Mouse (Mus musculus) gastrocnemius, postnatal 14 days (tissue): ENCODE results near the gene Commd3. TPM values are rescaled to one million over a fixed set of nuclear protein-coding genes. Genes with fewer than 3 reads are reported as not detected.

ENCODE experiments used
- DNase-seq: peaks from one replicate; pipeline ENCODE4 v3.0.0; 2021; ENCODE audit warnings: mixed read lengths
- intact Hi-C: fragments of 180-260 bp; cut with DNase I; formaldehyde crosslinking; loops from one replicate; pipeline ENCODE4 v1.15.1; 2025; ENCODE audit warnings: low total_unique reads
- long read RNA-seq, 2 experiments: library from polyadenylated mRNA; stranded (forward); transcript quantifications; one replicate each; pipeline ENCODE4 v2.0.0; 2021
- total RNA-seq, 2 experiments: library from RNA; stranded (reverse); gene quantifications; 2 replicates each; pipeline ENCODE4 v1.2.3; 2021

Gene Commd3
- 100 to 1,000 TPM in 1 of 2 experiments, 10 to 100 TPM in 1; 96.1 to 104 TPM for total RNA-seq
- long read RNA-seq, experiment 1, transcript Commd3-201 (8 exons, 935 nt), result major isoform, 81 of 90 reads
- long read RNA-seq, experiment 1, partial matches to known transcripts, result 2 of 90 reads
- long read RNA-seq, experiment 1, other reads (novel, unspliced or antisense), result 4 of 90 reads
- long read RNA-seq, experiment 2, transcript Commd3-201 (8 exons, 935 nt), result major isoform, 70 of 78 reads
- long read RNA-seq, experiment 2, partial matches to known transcripts, result 0 of 78 reads
- long read RNA-seq, experiment 2, other reads (novel, unspliced or antisense), result 8 of 78 reads

- intact Hi-C loops, result loop anchor here (10.0 kb wide), 1 partner anchor 93 kb away; no protein-coding TSS in a partner anchor
- peak; percentile 95 for DNase-seq
Measured at GRCm38 (mm10) chr2:18672133-18672765, at the start of gene Commd3. TSS of gene Commd3 (plus strand) at chr2:18672384.

- intact Hi-C loops, result no loop called here
- DNase-seq, result no peak
Measured at GRCm38 (mm10) chr2:18623219-18623618, 49.0 kb upstream of the Commd3 start.

- intact Hi-C loops, result no loop called here
Measured at GRCm38 (mm10) chr2:18630547-18630946, 41.6 kb upstream of the Commd3 start.

GRCm38 (mm10) chr2:18635052-18635451 lies 37.1 kb upstream of the Commd3 start:
- peak; percentile 35 for DNase-seq
- intact Hi-C loops, result no loop called here

More at GRCm38 (mm10) chr2:18630547-18630946, 41.6 kb upstream of the Commd3 start:
- DNase-seq, result no peak

GRCm38 (mm10) chr2:18648563-18648962 lies 23.6 kb upstream of the Commd3 start:
- intact Hi-C loops, result no loop called here
- DNase-seq, result no peak

GRCm38 (mm10) chr2:18654821-18655220 lies 17.4 kb upstream of the Commd3 start:
- DNase-seq, result no peak
- intact Hi-C loops, result no loop called here

- intact Hi-C loops, result no loop called here
- DNase-seq, result no peak
Measured at GRCm38 (mm10) chr2:18664003-18664402, 8.2 kb upstream of the Commd3 start.

GRCm38 (mm10) chr2:18671041-18671440 lies 1.1 kb upstream of the Commd3 start:
- intact Hi-C loops, result loop anchor here (10.0 kb wide), 1 partner anchor 94 kb away; no protein-coding TSS in a partner anchor
- no peak for DNase-seq

GRCm38 (mm10) chr2:18672766-18673164 lies 581 bp downstream of the Commd3 start:
- DNase-seq, result no peak
- intact Hi-C loops, result loop anchor here (10.0 kb wide), 1 partner anchor 92 kb away; no protein-coding TSS in a partner anchor

GRCm38 (mm10) chr2:18673766-18674165 lies 1.6 kb downstream of the Commd3 start:
- intact Hi-C loops, result loop anchor here (10.0 kb wide), 1 partner anchor 91 kb away; no protein-coding TSS in a partner anchor

GRCm38 (mm10) chr2:18674193-18674902 lies 2.2 kb downstream of the Commd3 start:
- no peak for DNase-seq
- intact Hi-C loops, result loop anchor here (10.0 kb wide), 1 partner anchor 90 kb away; no protein-coding TSS in a partner anchor

More at GRCm38 (mm10) chr2:18673766-18674165, 1.6 kb downstream of the Commd3 start:
- DNase-seq, result no peak

- intact Hi-C loops, result loop anchor here (10.0 kb wide), 1 partner anchor 89 kb away; no protein-coding TSS in a partner anchor
- DNase-seq, result no peak
Measured at GRCm38 (mm10) chr2:18675681-18676456, 3.7 kb downstream of the Commd3 start.

GRCm38 (mm10) chr2:18676457-18676935 lies 4.3 kb downstream of the Commd3 start:
- intact Hi-C loops, result loop anchor here (10.0 kb wide), 1 partner anchor 88 kb away; no protein-coding TSS in a partner anchor

GRCm38 (mm10) chr2:18676936-18677491 lies 4.8 kb downstream of the Commd3 start, which contains the start of gene Bmi1:
TSS of gene Bmi1 (plus strand) at chr2:18677018.
- peak; percentile 61 for DNase-seq
- intact Hi-C loops, result loop anchor here (10.0 kb wide), 1 partner anchor 88 kb away; no protein-coding TSS in a partner anchor

More at GRCm38 (mm10) chr2:18676457-18676935, 4.3 kb downstream of the Commd3 start:
- peak; percentile 79 for DNase-seq

GRCm38 (mm10) chr2:18677631-18678471 lies 5.7 kb downstream of the Commd3 start:
- DNase-seq, result peak; percentile 50
- intact Hi-C loops, result loop anchor here (10.0 kb wide), 1 partner anchor 87 kb away; no protein-coding TSS in a partner anchor

- intact Hi-C loops, result loop anchor here (10.0 kb wide), 1 partner anchor 85 kb away; no protein-coding TSS in a partner anchor
- no peak for DNase-seq
Measured at GRCm38 (mm10) chr2:18679701-18680100, 7.5 kb downstream of the Commd3 start.

GRCm38 (mm10) chr2:18680501-18680900 lies 8.3 kb downstream of the Commd3 start:
- intact Hi-C loops, result no loop called here

More at GRCm38 (mm10) chr2:18680501-18680900, 8.3 kb downstream of the Commd3 start:
- DNase-seq, result no peak
